Mouse (Mus musculus) cerebellum, adult 2 months (tissue): ENCODE data around the gene E030018B13Rik. TPM values are rescaled to one million over a fixed set of nuclear protein-coding genes. Genes with fewer than 3 reads are reported as not detected.

ENCODE experiments used
- DNase-seq, 2 experiments: peaks; one replicate each; pipeline ENCODE4 v3.0.0; 2021
- H3K27ac ChIP-seq: fragments of 200-500 bp; 2 replicates; pipeline ENCODE4 v1.5.1; 2012; ENCODE audit warnings: low read length, control low read depth, inconsistent platforms; ENCODE audit not compliant: insufficient read depth
- H3K27me3 ChIP-seq: fragments of 200-500 bp; 2 replicates; pipeline ENCODE4 v1.6.1; 2012; ENCODE audit warnings: inconsistent platforms, mild to moderate bottlenecking, low read length, moderate library complexity; ENCODE audit not compliant: control insufficient read depth, insufficient read depth
- H3K4me1 ChIP-seq: fragments of 200-500 bp; 2 replicates; pipeline ENCODE4 v1.6.1; 2011; ENCODE audit warnings: low read length; ENCODE audit not compliant: control insufficient read depth, insufficient read depth
- H3K4me3 ChIP-seq: fragments of 200-500 bp; replicated peaks from 2 replicates; pipeline ENCODE3; 2011; ENCODE audit warnings: mild to moderate bottlenecking, low read depth, low read length, control low read depth; ENCODE audit not compliant: insufficient read depth
- CTCF ChIP-seq: fragments of 200-500 bp; IDR thresholded peaks from 2 replicates; pipeline ENCODE4 v1.5.1; 2011; ENCODE audit warnings: low read depth, mild to moderate bottlenecking, control low read depth, low read length, moderate library complexity, borderline replicate concordance; ENCODE audit not compliant: insufficient read depth
- POLR2A ChIP-seq: fragments of 200-500 bp; IDR thresholded peaks from 2 replicates; pipeline ENCODE4 v1.6.1; 2011; ENCODE audit warnings: low read length, control low read depth, borderline replicate concordance; ENCODE audit not compliant: insufficient read depth
- WGBS: fragments of 180-500 bp; shearing (Covaris S2); methylation state at CpG from one replicate; pipeline ENCODE4 v1.1.7; 2018; 5-methylcytosine and 5-hydroxymethylcytosine counted together
- polyA plus RNA-seq: library from polyadenylated mRNA; depleted of rRNA; stranded (reverse); fragments of >200 nt; gene quantifications from 2 replicates; pipeline ENCODE4 v1.2.3, GENCODE M21; 2012; rRNA removed

Gene E030018B13Rik
- polyA plus RNA-seq, 1 experiment = not detected

GRCm38 (mm10) chr7:63957872-63958640, 41.4 kb downstream of the E030018B13Rik start:
- Histone ChIP-seq H3K4me3 (no peak overlapping the region), H3K27ac (no peak overlapping the region; the same call in 1 of the 2 replicates), H3K27me3 (no peaks in the 10 kb centered on the region), H3K4me1 (peaks cover 20% of the 10 kb centered on the region)
- TF ChIP-seq CTCF (no peak), POLR2A (no peak)
- WGBS = 71% methylated on average over 12 of the region's 12 CpGs
- DNase-seq = no peak

DNA sequence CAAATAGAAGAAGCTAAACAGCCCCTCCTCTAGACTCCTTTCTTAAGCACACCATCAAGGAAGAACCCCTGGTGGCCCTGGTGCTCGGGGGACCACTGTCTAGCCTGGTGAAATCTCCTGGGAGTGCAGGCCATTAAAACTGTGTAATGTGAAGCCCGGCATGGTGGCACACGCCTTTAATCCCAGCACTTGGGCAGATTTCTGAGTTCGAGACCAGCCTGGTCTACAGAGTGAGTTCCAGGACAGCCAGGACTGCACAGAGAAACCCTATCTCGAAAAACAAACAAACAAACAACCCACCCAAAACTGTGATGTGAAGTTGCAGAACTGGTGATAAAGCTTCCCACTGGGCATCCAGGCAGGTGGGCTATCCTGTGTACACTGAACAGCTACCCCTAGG, 47.0 kb downstream of the E030018B13Rik start:
- no peak for TF ChIP-seq POLR2A
- no peak for TF ChIP-seq CTCF
- Histone ChIP-seq H3K27ac (no peak overlapping the region), H3K27me3 (no peaks in the 10 kb centered on the region), H3K4me3 (no peak overlapping the region), H3K4me1 (peaks cover 9% of the 10 kb centered on the region)
- no peak for DNase-seq
- 94% methylated on average over 5 of the region's 5 CpGs for WGBS

DNA sequence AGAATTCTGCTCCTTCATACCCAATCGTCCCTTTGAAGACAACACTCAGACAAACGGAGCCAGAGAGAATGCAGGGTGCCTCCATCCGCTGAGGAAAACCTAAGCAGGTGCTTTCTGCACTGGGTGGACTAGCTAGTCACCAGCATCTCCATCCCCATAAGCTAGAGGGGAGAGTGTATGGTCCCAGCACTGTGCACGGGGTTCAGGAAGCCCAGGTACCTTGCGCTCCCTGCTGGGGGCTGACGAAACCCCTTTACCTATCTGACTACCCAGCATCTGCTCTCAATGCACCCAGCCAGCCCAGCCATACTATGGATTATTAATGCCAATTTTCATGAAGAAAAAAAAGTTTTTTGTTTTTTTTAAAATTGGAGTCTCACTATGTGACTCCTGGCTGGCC, 47.5 kb downstream of the E030018B13Rik start:
- no peak for DNase-seq
- Histone ChIP-seq H3K4me1 (peaks cover 9% of the 10 kb centered on the region), H3K27me3 (no peaks in the 10 kb centered on the region), H3K4me3 (no peak overlapping the region), H3K27ac (no peak overlapping the region)
- TF ChIP-seq POLR2A (no peak), CTCF (no peak)
- 88% methylated on average over 6 of the region's 6 CpGs for WGBS

GRCm38 (mm10) chr7:63965135-63965534, 48.5 kb downstream of the E030018B13Rik start:
- H3K27ac ChIP-seq = peak overlapping the region; percentile 35; the same call in 1 of the 2 replicates
- H3K4me1 ChIP-seq = peaks cover 14% of the 10 kb centered on the region
- H3K27me3 ChIP-seq = no peaks in the 10 kb centered on the region
- peak; percentile 49 to 62 for DNase-seq
- 70% methylated on average over 2 of the region's 2 CpGs for WGBS
- TF ChIP-seq POLR2A (no peak), CTCF (0 out of 2 replicates have a peak, but pooled peaks have one; percentile 15)
- no peak overlapping the region for H3K4me3 ChIP-seq

DNA sequence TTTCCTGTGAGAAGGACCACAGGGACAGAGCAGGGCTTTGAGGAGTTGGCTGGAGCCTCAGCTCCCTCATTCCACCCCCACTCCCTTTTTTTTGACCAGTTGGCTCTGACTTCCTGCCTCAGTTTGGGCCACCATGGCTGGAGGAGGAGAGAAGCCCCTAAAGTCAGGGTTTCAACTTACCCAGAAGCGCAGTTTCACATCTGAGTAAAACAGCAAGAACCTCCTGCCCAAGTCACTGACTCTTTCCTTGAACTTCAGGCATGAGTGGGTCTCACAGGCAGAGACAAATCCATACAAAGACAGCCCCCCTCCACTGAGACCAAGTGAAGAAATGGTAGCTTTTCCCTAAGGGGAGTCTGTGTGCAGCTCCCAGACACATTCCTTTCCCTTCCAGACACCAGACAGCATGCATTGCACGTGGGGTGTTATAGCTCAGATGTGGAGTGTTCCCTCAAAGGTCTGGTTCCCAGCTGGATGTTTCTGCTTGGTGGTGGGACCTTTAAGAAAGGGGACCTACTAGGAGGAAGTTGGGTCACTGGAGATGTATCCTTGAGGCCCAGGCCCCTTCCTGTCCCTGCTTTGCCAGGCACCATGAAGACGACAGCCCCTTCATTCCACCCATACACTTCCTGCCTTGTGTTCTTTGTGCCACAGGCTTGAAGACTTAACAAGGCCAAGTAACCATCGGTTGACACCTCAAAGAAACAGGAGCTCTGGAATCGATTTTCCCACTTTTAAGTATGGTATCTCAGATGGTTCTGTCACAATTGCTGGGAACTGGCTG, 49.2 kb downstream of the E030018B13Rik start:
- no peak for TF ChIP-seq CTCF
- no peak for TF ChIP-seq POLR2A
- no peak for DNase-seq
- Histone ChIP-seq H3K4me1 (peaks cover 18% of the 10 kb centered on the region), H3K27me3 (no peaks in the 10 kb centered on the region), H3K27ac (peak overlapping the region; percentile 35; the same call in 1 of the 2 replicates), H3K4me3 (no peak overlapping the region)
- WGBS = 87% methylated on average over 5 of the region's 5 CpGs

GRCm38 (mm10) chr7:63969941-63970340, 53.3 kb downstream of the E030018B13Rik start:
- no peak overlapping the region; the same call in 1 of the 2 replicates for H3K27ac ChIP-seq
- no peak overlapping the region for H3K4me3 ChIP-seq
- 77% methylated on average over 3 of the region's 3 CpGs for WGBS
- TF ChIP-seq POLR2A = no peak
- no peak for TF ChIP-seq CTCF
- H3K4me1 ChIP-seq = peaks cover 14% of the 10 kb centered on the region; the same call in 1 of the 2 replicates
- no peak for DNase-seq
- H3K27me3 ChIP-seq = no peaks in the 10 kb centered on the region

Other genes starting within 250 kb of the E030018B13Rik start
- gene Klf13, start 22.1 kb downstream of the E030018B13Rik start, polyA plus RNA-seq = 60.8 and 68.9 TPM in 2 replicates
- gene Trpm1, start 237.0 kb downstream of the E030018B13Rik start, polyA plus RNA-seq = 0.03 TPM in 1 of 2 replicates, not detected in the other